20 mouse cellular contexts compared by ENCODE assay signal in the genomic region with DNA sequence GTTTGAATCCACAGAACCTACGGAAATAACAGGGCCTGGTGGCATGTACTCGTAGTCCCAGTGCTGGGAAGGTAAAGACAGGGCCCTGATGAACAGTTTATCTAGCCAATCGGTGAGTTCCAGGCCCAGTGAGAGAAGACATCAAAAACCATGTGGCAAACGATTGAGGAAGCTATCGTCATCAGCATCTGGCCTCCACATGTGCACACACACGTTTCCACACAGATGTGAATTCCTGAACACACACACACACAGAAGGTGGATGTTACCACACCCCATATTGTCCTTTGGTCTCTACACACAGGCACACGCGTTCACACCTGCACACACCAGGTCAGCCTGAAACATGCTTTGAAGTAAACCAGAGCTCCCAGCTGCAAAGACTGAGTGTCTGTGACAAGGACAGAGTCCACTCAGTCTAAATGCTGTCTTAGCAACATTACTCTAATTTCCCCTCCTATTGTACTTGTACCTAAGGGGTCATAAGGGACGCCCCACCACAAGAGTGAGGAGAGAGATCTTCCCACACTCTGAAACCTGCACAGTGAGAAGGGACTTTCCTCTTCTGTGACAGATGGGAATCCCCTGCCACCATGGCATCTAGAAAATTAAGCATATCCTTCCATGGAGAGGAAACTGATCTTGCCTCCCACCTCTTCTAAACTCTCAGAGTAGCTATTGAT.
DNase-seq lines count a peak whose midpoint lies in the region; ATAC-seq lines count a peak whose summit lies in the region.
"Had no signal": no experiment of that assay in that cellular context is flagged by ENCODE, and none has a peak within 500 bp of the region (broad histone marks: within the 10 kb centered on the region; RNA-seq: fewer than 3 reads in every experiment).

No protein-coding gene starts in this region.

- H3K36me3 ChIP-seq in neural tube, embryonic 15.5 days: no peaks in the 10 kb centered on the region
- H3K36me3 ChIP-seq in limb, embryonic 10.5 days: no peaks in the 10 kb centered on the region
- H3K36me3 ChIP-seq: forebrain, embryonic 12.5 days; hindbrain, embryonic 12.5 days; limb, embryonic 12.5 days; liver, embryonic 15.5 days; midbrain, embryonic 12.5 days had no signal

- H3K4me2 ChIP-seq in neural tube, embryonic 15.5 days: no peak overlapping the region
- H3K4me2 ChIP-seq: forebrain, embryonic 12.5 days; hindbrain, embryonic 12.5 days; limb, embryonic 12.5 days; liver, embryonic 15.5 days; midbrain, embryonic 12.5 days had no signal

- H3K9me3 ChIP-seq in neural tube, embryonic 15.5 days (replicated peaks): no peaks in the 10 kb centered on the region
- no peaks in the 10 kb centered on the region for H3K9me3 ChIP-seq in limb, embryonic 10.5 days (replicated peaks)
- H3K9me3 ChIP-seq: forebrain, embryonic 12.5 days; hindbrain, embryonic 12.5 days; liver, embryonic 15.5 days; midbrain, embryonic 12.5 days had no signal

- ATAC-seq in neural tube, embryonic 15.5 days (ENCODE audit: low FRiP score): no peak
- ATAC-seq: intestine, postnatal 0 days; Patski had no signal

- H3K4me1 ChIP-seq in neural tube, embryonic 15.5 days: no peaks in the 10 kb centered on the region
- H3K4me1 ChIP-seq in limb, embryonic 10.5 days: peaks cover 4% of the 10 kb centered on the region; the same call in 1 of the 2 replicates
- H3K4me1 ChIP-seq: forebrain, embryonic 12.5 days; hindbrain, embryonic 12.5 days; limb, embryonic 12.5 days; liver, embryonic 15.5 days; midbrain, embryonic 12.5 days had no signal

- H3K27ac ChIP-seq in neural tube, embryonic 15.5 days (replicated peaks): no peak overlapping the region
- H3K27ac ChIP-seq in limb, embryonic 10.5 days: no peak overlapping the region
- H3K27ac ChIP-seq: forebrain, embryonic 12.5 days; hindbrain, embryonic 12.5 days; limb, embryonic 12.5 days; liver, embryonic 15.5 days; midbrain, embryonic 12.5 days had no signal

- peak; percentile 26 for DNase-seq in neural tube, embryonic 10.5 days (ENCODE audit: extremely low spot score, low spot score)
- peak; percentile 43 for DNase-seq in T-cell, adult 2 months (ENCODE audit: low spot score)
- DNase-seq in limb, embryonic 10.5 days (ENCODE audit: low spot score): peak; percentile 40
- no peak for DNase-seq in MN1 (ENCODE audit: low spot score)
- no peak for DNase-seq in kidney, postnatal 14 days
- DNase-seq in left cerebral cortex, postnatal 4 days: no peak
- DNase-seq: cerebellum, adult 11 months; cerebellum, postnatal 25 days; heart, adult 18-20 months; kidney, postnatal 25 days; spleen, adult 18-20 months had no signal

- intact Hi-C loops in left cerebral cortex, postnatal 4 days (cut with DNase I): no loop called here

- H3K9ac ChIP-seq in neural tube, embryonic 15.5 days (replicated peaks): no peak overlapping the region
- H3K9ac ChIP-seq: forebrain, embryonic 12.5 days; hindbrain, embryonic 12.5 days; limb, embryonic 12.5 days; liver, embryonic 15.5 days; midbrain, embryonic 12.5 days had no signal

- no peaks in the 10 kb centered on the region for H3K27me3 ChIP-seq in neural tube, embryonic 15.5 days (replicated peaks)
- no peaks in the 10 kb centered on the region for H3K27me3 ChIP-seq in limb, embryonic 10.5 days (ENCODE audit: low read depth, poor library complexity, severe bottlenecking)
- H3K27me3 ChIP-seq: forebrain, embryonic 12.5 days; hindbrain, embryonic 12.5 days; limb, embryonic 12.5 days; liver, embryonic 15.5 days; midbrain, embryonic 12.5 days; Patski had no signal

- H3K4me3 ChIP-seq in neural tube, embryonic 15.5 days (replicated peaks): no peak overlapping the region
- H3K4me3 ChIP-seq in limb, embryonic 10.5 days: no peak overlapping the region
- H3K4me3 ChIP-seq: forebrain, embryonic 12.5 days; hindbrain, embryonic 12.5 days; limb, embryonic 12.5 days; liver, embryonic 15.5 days; midbrain, embryonic 12.5 days; myocyte had no signal

- WGBS in neural tube, embryonic 15.5 days: 92% methylated on average over 9 of the region's 9 CpGs
- 69% methylated on average over 9 of the region's 9 CpGs for WGBS in limb, embryonic 10.5 days

Comparison
In these comparisons a context has a peak if more than half of its experiments do, and no peak if none do; other contexts are left out.
1. DNase-seq: peak in neural tube, embryonic 10.5 days (single experiment), T-cell, adult 2 months (single experiment) and limb, embryonic 10.5 days (single experiment); none in MN1 (single experiment), kidney, postnatal 14 days (single experiment) and left cerebral cortex, postnatal 4 days (single experiment).